ENCODE assay signal across 19 mouse cellular contexts in the genomic region with DNA sequence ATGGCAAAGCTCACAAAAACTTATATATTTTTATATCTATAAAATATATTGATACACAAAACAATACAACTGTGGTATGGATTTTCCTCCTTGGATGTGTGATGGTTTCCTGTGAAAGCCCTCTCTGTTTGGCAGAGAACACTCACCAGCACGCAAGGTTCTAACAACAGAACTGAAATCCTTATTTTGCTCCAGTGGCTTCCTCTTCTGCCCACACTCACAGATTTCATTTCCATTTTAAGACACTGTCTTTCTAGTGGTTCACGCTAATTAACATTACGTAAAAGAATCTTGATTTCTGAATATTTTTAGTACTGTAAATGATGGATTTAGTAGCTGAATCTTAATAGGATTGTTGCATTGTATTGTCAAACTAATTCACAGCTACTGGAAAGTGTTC. TPM values are rescaled to one million over a fixed set of nuclear protein-coding genes. Genes with fewer than 3 reads are reported as not detected.
"Had no signal": no experiment of that assay in that cellular context is flagged by ENCODE, and none has a peak within 500 bp of the region (broad histone marks: within the 10 kb centered on the region; RNA-seq: fewer than 3 reads in every experiment).

No protein-coding gene starts in this region.

- DNase-seq: liver, postnatal 0 days; lung, adult 2 months; lung, postnatal 4 days; midbrain, embryonic 14.5 days; retina, postnatal 1 day; right cerebral cortex, postnatal 25 days; right cerebral cortex, postnatal 4 days; spleen, adult 18-20 months; thymus, adult 2 months; thymus, postnatal 25 days; thymus, postnatal 4 days had no signal

- H3K36me3 ChIP-seq: liver, embryonic 15.5 days; lung, embryonic 15.5 days; midbrain, embryonic 10.5 days; midbrain, embryonic 12.5 days; neural tube, embryonic 13.5 days; neural tube, embryonic 15.5 days had no signal

- H3K9me3 ChIP-seq: liver, embryonic 15.5 days; lung, embryonic 15.5 days; midbrain, embryonic 10.5 days; midbrain, embryonic 12.5 days; neural tube, embryonic 13.5 days; neural tube, embryonic 15.5 days had no signal

- H3K27me3 ChIP-seq: liver, embryonic 15.5 days; lung, embryonic 15.5 days; midbrain, embryonic 12.5 days; neural tube, embryonic 15.5 days had no signal

- H3K4me3 ChIP-seq: liver, embryonic 15.5 days; lung, embryonic 15.5 days; midbrain, embryonic 10.5 days; midbrain, embryonic 12.5 days; myocyte; neural tube, embryonic 13.5 days; neural tube, embryonic 15.5 days had no signal

- H3K4me1 ChIP-seq: liver, embryonic 15.5 days; lung, embryonic 15.5 days; midbrain, embryonic 10.5 days; midbrain, embryonic 12.5 days; neural tube, embryonic 15.5 days had no signal

- H3K4me2 ChIP-seq: liver, embryonic 15.5 days; lung, embryonic 15.5 days; midbrain, embryonic 12.5 days; neural tube, embryonic 13.5 days; neural tube, embryonic 15.5 days had no signal

- H3K9ac ChIP-seq: liver, embryonic 15.5 days; liver, postnatal 0 days; lung, embryonic 15.5 days; midbrain, embryonic 12.5 days; neural tube, embryonic 13.5 days; neural tube, embryonic 15.5 days had no signal

- H3K27ac ChIP-seq: liver, embryonic 15.5 days; lung, embryonic 15.5 days; midbrain, embryonic 10.5 days; midbrain, embryonic 12.5 days; neural tube, embryonic 13.5 days; neural tube, embryonic 15.5 days had no signal

RNA-seq across cellular contexts. Expression of a gene that starts 16.3 kb away (rescaled TPM):
- polyA plus RNA-seq: small intestine, adult 2 months had no signal
